Mouse (Mus musculus): Measurements from ENCODE around the gene Klhl25.
"Not testable (repeated sequence)": the region's sequence is repeated elsewhere in the genome, so short reads cannot be mapped to it uniquely, and the experiment has no call there.

Gene Klhl25

DNA sequence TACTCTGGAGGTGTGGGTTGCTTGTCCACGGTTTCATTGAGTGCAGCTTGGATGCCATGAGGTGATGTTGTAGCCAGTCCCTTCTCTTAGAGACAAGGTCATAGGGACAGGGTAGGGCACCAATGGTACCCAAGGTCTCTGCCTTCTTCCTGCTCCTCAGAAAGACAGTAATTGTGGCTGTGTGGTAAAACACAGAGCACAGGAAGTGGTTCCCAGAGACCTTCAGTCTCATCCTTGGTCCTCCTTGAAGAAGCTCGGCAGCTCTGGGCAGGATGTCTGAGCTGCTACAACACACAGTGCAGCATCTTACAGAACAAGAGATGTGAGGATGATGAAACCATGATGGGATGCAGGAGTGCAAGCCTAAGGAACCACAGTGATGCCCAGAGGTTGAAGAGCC is 31.3 kb downstream of the Klhl25 start:
- not testable (repeated sequence) for DNase-seq

- no peak for DNase-seq
Measured at GRCm38 (mm10) chr7:75880236-75880635, 32.1 kb downstream of the Klhl25 start.

GRCm38 (mm10) chr7:75880650-75881049 is 32.5 kb downstream of the Klhl25 start:
- peak; percentile 95 for DNase-seq

DNA sequence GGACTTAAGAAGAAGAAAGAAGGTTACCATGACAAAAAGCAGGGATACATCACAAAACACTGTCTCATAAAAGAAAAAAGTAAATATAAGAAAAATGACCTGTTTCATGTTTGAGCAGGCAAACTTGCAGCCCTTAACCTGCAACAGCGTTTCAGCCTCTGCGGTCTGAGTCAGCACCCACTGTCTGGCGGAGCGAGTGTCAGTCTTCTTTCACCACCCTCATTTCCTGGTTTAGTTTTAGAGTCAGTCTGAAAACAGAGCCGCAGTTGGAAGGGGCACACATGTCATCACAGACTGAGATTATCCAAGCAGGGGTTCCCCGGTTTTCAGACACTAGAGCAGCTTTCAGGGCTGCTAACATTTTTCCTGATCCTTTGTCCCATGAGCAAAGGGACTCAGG is 33.3 kb downstream of the Klhl25 start:
- DNase-seq = peak; percentile 54

DNA sequence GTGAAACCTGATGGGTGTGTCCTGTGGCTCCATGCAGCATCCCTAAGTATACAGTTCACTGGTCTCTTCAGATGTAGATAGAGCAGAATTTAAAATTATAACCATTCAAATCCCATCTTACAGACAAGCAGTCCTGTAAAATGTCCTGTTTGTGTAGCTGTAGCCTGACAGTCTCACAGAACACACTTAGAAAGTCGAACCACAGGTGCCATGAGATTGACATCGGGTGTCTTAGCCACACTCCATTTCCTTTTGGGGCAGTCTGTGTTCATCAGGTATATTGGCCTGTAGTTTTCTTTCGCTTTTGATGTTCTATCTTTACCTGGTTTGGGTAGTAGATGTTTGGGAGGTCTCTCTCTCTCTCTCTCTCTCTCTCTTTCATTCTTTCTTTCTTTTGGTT is 33.7 kb downstream of the Klhl25 start:
- DNase-seq = no peak

GRCm38 (mm10) chr7:75891466-75891865 is 43.4 kb downstream of the Klhl25 start:
- no peak for DNase-seq

GRCm38 (mm10) chr7:75892737-75893136 is 44.6 kb downstream of the Klhl25 start:
- DNase-seq = no peak

DNA sequence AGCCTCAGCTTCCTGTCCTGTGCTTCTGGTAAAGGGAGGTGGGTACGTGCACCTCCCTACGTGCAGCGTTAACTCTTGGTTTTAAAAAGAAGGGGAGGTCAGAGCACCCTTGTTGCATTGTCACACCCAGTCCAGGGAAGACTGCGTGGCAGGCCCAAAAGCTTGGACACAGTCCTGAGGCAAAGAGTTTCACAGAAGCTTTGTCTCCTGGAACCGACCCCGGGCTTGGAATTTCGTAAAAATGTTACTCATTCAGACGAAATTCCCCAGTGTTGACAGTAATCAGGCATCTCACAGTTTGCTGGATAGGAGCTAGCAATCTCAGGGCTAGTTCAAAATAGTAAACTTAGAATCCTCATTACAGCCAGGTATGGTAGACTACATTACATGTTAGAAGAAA is 45.6 kb downstream of the Klhl25 start:
- DNase-seq = no peak

DNA sequence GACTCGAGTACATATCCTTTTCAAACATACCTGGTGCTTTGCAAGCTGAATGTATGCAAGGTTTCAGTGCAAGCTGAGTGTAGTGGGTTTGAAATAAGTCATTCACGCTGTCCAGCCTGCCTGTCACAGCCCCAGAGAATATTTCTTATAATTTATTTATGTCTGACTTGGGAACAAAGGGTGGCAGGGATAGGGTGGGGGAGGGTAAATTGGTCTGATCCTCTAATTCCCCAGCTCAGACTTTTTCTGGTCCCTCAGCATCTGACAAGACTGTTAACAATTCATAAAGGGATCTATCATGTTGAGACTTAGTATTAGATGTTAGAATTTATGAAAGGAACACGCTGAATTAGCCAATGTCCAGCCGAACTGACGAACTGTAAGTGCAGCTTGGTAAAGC is 48.9 kb downstream of the Klhl25 start:
- DNase-seq = no peak

GRCm38 (mm10) chr7:75899102-75899501 is 51.0 kb downstream of the Klhl25 start:
- DNase-seq = no peak

DNA sequence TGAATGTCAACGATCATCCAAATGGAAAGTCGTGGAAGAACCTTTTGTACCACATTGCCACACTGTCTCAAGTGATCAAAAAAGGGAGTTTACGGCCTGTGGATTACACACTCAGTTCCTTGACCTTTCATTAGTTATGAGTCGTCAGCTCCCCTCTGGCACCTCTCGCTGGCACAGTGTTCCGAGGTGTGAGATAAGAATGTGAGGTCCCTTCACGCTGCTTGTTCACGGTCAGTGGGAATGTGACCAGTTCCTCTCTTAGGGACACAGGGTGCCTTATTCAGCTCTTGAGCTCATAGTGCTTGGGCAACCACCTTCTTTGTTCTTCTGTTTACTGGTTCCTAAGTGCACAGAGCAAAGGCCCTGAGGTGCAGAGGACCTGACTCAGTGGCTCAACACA is 51.4 kb downstream of the Klhl25 start:
- no peak for DNase-seq

DNA sequence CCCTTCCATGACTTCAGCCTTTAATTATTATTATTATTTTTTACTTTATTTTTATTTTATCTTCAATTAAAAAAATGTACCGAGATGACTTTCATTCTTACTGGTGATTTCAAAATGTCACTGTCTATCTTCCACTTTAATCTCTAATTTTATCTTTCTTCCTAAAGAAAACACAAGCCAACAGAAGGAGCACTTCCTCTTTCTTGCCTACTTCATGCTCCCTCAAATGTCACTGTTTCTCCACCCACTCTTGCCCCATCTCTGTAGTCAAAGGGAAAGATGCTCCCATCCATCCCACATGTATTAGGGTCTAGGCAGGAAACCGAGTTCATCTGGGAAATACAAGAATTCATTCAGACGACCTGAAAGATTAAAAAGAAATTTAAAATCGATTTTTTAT is 51.8 kb downstream of the Klhl25 start:
- no peak for DNase-seq

DNA sequence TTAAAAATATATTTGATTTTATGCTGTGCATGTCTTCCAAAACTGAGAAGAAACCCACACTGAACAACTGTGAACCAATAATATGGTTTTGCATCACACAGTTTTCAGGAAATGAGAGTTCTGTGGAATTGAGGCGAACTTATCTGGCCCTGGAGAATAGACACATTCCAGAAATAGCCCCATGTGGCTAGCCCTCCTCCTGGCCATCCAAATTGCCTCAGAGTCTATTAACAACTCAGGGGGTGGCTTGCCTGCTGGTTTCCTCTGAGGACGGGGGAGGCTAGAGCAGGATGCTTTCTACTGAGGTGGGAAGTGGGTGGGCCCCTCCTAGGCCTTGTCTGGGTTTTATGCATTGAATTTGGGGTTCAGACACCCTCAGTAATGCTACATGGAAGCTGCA is 57.0 kb downstream of the Klhl25 start:
- no peak for DNase-seq

- DNase-seq = peak; percentile 66
Measured at GRCm38 (mm10) chr7:75910035-75910651, 62.0 kb downstream of the Klhl25 start.

DNA sequence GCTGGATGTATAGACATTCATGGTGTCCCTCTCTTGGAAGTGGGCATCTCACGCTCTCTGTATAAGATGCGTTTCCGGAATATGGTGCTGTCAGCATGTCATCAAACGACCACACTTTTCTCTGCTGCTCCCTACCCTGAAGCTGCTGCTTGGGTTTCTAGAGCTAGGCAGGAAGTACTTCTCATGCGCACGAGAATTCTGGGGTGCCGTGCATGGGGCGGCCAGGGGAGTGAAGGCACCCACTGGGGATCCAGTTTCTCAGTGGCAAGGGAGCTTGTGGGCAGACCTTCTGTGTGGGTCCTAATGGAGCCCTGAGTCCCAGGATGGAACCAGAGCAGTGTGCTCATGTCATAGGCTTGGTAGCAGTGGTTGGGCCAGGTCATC is 62.5 kb downstream of the Klhl25 start:
- DNase-seq = peak; percentile 56

- peak; percentile 95 for DNase-seq
Measured at GRCm38 (mm10) chr7:75913952-75914351, 65.8 kb downstream of the Klhl25 start.

- peak; percentile 30 for DNase-seq
Measured at GRCm38 (mm10) chr7:75915550-75915949, 67.4 kb downstream of the Klhl25 start.

DNA sequence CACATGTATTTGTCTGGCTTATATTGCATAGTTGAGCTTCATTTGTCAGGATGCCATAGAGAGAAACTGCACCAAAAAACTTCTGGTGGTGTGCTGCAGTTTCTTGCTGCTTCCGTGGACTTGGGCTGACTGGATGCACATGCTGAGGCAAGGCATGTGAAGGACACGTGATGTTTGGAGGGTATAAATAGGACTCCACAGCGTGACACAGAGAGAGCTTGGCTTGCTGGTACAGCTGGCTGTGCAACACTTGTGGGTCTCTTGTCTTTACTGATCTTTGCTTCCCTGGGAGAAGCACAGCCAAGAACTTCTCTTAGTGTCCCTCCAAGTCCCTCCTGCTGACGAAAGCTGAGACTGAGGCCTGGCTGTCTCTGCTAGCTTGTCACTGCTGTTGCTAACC is 69.6 kb downstream of the Klhl25 start:
- DNase-seq = no peak

DNA sequence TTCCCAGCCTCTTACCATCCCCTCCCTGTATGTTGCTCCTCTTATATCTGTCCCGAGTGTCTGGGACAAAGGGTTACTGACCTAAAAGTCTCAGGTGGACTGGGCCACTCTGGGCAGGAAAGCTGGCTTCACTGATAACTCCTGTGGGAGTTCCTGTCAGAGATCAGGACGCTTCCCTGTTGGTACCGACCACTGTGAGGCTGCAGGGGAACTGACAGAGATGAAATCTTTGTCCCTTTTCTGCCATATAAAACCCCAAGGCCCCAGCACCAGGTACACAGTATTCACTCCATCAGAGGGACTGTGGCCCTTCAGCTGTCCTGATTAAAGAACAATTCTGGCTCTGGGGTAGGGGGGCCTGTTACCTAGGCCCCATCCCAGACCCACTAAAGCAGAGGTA is 71.6 kb downstream of the Klhl25 start:
- DNase-seq = not testable (repeated sequence)
